In the genomic region with DNA sequence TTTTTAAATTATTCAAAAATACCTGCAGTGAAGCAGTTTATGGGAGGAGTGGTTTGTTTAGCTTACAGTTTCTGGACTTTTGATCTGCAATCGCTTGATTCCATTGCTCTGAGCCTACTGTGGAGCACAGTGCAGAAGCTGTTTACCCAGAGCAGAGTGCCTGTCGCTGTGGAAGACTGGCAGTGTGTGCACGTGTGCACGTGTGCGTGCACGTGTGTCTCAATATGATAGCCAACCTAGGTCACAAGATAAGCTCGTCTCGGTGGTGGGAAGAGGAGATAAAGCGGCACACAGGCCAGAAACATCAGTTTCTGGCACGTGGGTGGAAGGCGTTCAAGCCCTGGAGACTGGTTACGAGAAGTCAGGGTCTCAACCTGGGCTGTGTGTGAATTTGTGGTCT, we compare ENCODE assay signal across 13 mouse cellular contexts.
A peak's percentile ranks its signal among the peaks of the same experiment; 100 is the strongest.
DNase-seq lines count a peak whose midpoint lies in the region; ATAC-seq lines count a peak whose summit lies in the region.
"Had no signal": no experiment of that assay in that cellular context is flagged by ENCODE, and none has a peak within 500 bp of the region (broad histone marks: within the 10 kb centered on the region; RNA-seq: fewer than 3 reads in every experiment).

No protein-coding gene starts in this region.

- no peak overlapping the region for H3K9ac ChIP-seq in stomach, embryonic 15.5 days
- H3K9ac ChIP-seq: neural tube, embryonic 12.5 days had no signal

- no peak overlapping the region for H3K4me3 ChIP-seq in heart, embryonic 10.5 days
- H3K4me3 ChIP-seq in stomach, embryonic 15.5 days (replicated peaks) = no peak overlapping the region
- H3K4me3 ChIP-seq: megakaryocyte, embryonic 14.5 days; neural tube, embryonic 12.5 days had no signal

- intact Hi-C loops in left cerebral cortex, postnatal 10 days (cut with DNase I) = no loop called here

- H3K27me3 ChIP-seq in heart, embryonic 10.5 days (ENCODE audit: insufficient read depth, poor library complexity, severe bottlenecking) = no peaks in the 10 kb centered on the region
- no peaks in the 10 kb centered on the region for H3K27me3 ChIP-seq in stomach, embryonic 15.5 days (replicated peaks)
- H3K27me3 ChIP-seq: megakaryocyte, embryonic 14.5 days; neural tube, embryonic 12.5 days had no signal

- WGBS in heart, embryonic 10.5 days = 55% methylated on average over 12 of the region's 12 CpGs
- WGBS in large intestine, adult 2 months = 39% methylated on average over 12 of the region's 12 CpGs
- 67% methylated on average over 12 of the region's 12 CpGs for WGBS in stomach, embryonic 15.5 days

- no peak overlapping the region for H3K4me2 ChIP-seq in stomach, embryonic 15.5 days
- H3K4me2 ChIP-seq: neural tube, embryonic 12.5 days had no signal

- H3K36me3 ChIP-seq in heart, embryonic 10.5 days = no peaks in the 10 kb centered on the region
- no peaks in the 10 kb centered on the region for H3K36me3 ChIP-seq in stomach, embryonic 15.5 days
- H3K36me3 ChIP-seq: neural tube, embryonic 12.5 days had no signal

- peak; percentile 91 for ATAC-seq in stomach, embryonic 15.5 days (ENCODE audit: insufficient read depth, low FRiP score, low read depth)
- no peak for ATAC-seq in monocyte, adult 5-6 weeks (replicated peaks; ENCODE audit: insufficient number of reproducible peaks, low FRiP score, low TSS enrichment, poor library complexity, severe bottlenecking)
- ATAC-seq: hindbrain, postnatal 0 days had no signal

- no peaks in the 10 kb centered on the region for H3K9me3 ChIP-seq in heart, embryonic 10.5 days
- no peaks in the 10 kb centered on the region for H3K9me3 ChIP-seq in stomach, embryonic 15.5 days
- H3K9me3 ChIP-seq: neural tube, embryonic 12.5 days had no signal

- no peak overlapping the region for H3K27ac ChIP-seq in heart, embryonic 10.5 days
- H3K27ac ChIP-seq in stomach, embryonic 15.5 days = no peak overlapping the region
- H3K27ac ChIP-seq: hindbrain, postnatal 0 days; neural tube, embryonic 12.5 days had no signal

- peak; percentile 17 for DNase-seq in layer of hippocampus, adult 9-11 months
- no peak for DNase-seq in layer of hippocampus, postnatal 25 days (ENCODE audit: extremely low spot score in 1 of 2, low spot score in 1 of 2)
- peak; percentile 82 for DNase-seq in heart, embryonic 10.5 days (ENCODE audit: low spot score)
- peak; percentile 80 for DNase-seq in large intestine, adult 2 months (ENCODE audit: low read depth, low spot score)
- no peak for DNase-seq in left cerebral cortex, postnatal 10 days (ENCODE audit: extremely low spot score in 1 of 2, low spot score in 2 of 2)
- DNase-seq in thymus, adult 18-20 months = no peak
- DNase-seq: cerebellum, postnatal 25 days; thymus, postnatal 4 days had no signal

- H3K4me1 ChIP-seq in heart, embryonic 10.5 days = no peaks in the 10 kb centered on the region
- no peaks in the 10 kb centered on the region for H3K4me1 ChIP-seq in stomach, embryonic 15.5 days
- H3K4me1 ChIP-seq: megakaryocyte, embryonic 14.5 days; neural tube, embryonic 12.5 days had no signal

Comparison
In these comparisons a context has a peak if more than half of its experiments do, and no peak if none do; other contexts are left out.
1. DNase-seq: peak in layer of hippocampus, adult 9-11 months (single experiment), heart, embryonic 10.5 days (single experiment) and large intestine, adult 2 months (single experiment); none in layer of hippocampus, postnatal 25 days (0 of 2), left cerebral cortex, postnatal 10 days (0 of 2) and thymus, adult 18-20 months (0 of 2).